Mouse (Mus musculus) T-helper 17 cell (primary cell): Measurements from ENCODE around the gene Lman2.

ENCODE experiments used
- in situ Hi-C, 2 experiments: fragments of 300-600 bp; cut with MboI, MseI; formaldehyde crosslinking; loops; 1 replicate in 1 of 2; 2 replicates in 1 of 2; pipeline ENCODE4 v1.15.1; 2025; ENCODE audit warnings: high pct_unique_total_duplicates in 2 of 2

The Lman2 gene

GRCm38 (mm10) chr13:55362453-55363060 is at the start of gene Lman2:
Gene Lman2 (minus strand): TSS chr13:55362783.
- in situ Hi-C loops = no loop called here

- in situ Hi-C loops = no loop called here
These were observed 49.2 kb upstream of the Lman2 start for GRCm38 (mm10) chr13:55411826-55412225.

GRCm38 (mm10) chr13:55408546-55409120 is 46.0 kb upstream of the Lman2 start:
- in situ Hi-C loops = loop anchor here (10.0 kb wide), 2 partner anchors 106 to 426 kb away; partner anchors contain the start of genes Pdlim7 (in 1 of the 2) and Pitx1 (in 1 of the 2)

- in situ Hi-C loops = loop anchor here (10.0 kb wide), 2 partner anchors 107 to 427 kb away; partner anchors contain the start of genes Pdlim7 (in 1 of the 2) and Pitx1 (in 1 of the 2)
These were observed 44.8 kb upstream of the Lman2 start for GRCm38 (mm10) chr13:55407341-55407740.

- in situ Hi-C loops = loop anchor here (10.0 kb wide), 2 partner anchors 109 to 429 kb away; partner anchors contain the start of genes Pdlim7 (in 1 of the 2) and Pitx1 (in 1 of the 2)
These were observed 43.3 kb upstream of the Lman2 start for GRCm38 (mm10) chr13:55405783-55406390.

- in situ Hi-C loops = loop anchor here (5.0 to 10.0 kb wide), 3 partner anchors 110 to 430 kb away; partner anchors contain the start of genes Pdlim7 (in 1 of the 2) and Pitx1 (in 1 of the 2)
These were observed 42.5 kb upstream of the Lman2 start for GRCm38 (mm10) chr13:55404853-55405782.

- in situ Hi-C loops = loop anchor here (5.0 to 10.0 kb wide), 3 partner anchors 111 to 431 kb away; partner anchors contain the start of genes Pdlim7 (in 1 of the 2) and Pitx1 (in 1 of the 2)
These were observed 41.6 kb upstream of the Lman2 start for GRCm38 (mm10) chr13:55403935-55404852.

GRCm38 (mm10) chr13:55403266-55403665 is 40.7 kb upstream of the Lman2 start:
- in situ Hi-C loops = loop anchor here (5.0 to 10.0 kb wide), 3 partner anchors 112 to 432 kb away; partner anchors contain the start of genes Pdlim7 (in 1 of the 2) and Pitx1 (in 1 of the 2)

GRCm38 (mm10) chr13:55400039-55400346 is 37.4 kb upstream of the Lman2 start:
- in situ Hi-C loops = loop anchor here (5.0 to 10.0 kb wide), 3 partner anchors 115 to 435 kb away; partner anchors contain the start of genes Pdlim7 (in 1 of the 2) and Pitx1 (in 1 of the 2)

GRCm38 (mm10) chr13:55399300-55400038 is 36.9 kb upstream of the Lman2 start:
- in situ Hi-C loops = loop anchor here (5.0 to 10.0 kb wide), 3 partner anchors 115 to 435 kb away; partner anchors contain the start of genes Pdlim7 (in 1 of the 2) and Pitx1 (in 1 of the 2)

- in situ Hi-C loops = no loop called here
These were observed 35.5 kb upstream of the Lman2 start, which contains the start of gene Slc34a1 for GRCm38 (mm10) chr13:55398088-55398487. Gene Slc34a1 (plus strand): TSS chr13:55398187.

GRCm38 (mm10) chr13:55392933-55393332 is 30.4 kb upstream of the Lman2 start:
- in situ Hi-C loops = no loop called here

GRCm38 (mm10) chr13:55391626-55392029 is 29.0 kb upstream of the Lman2 start:
- in situ Hi-C loops = no loop called here

- in situ Hi-C loops = no loop called here
These were observed 28.1 kb upstream of the Lman2 start for GRCm38 (mm10) chr13:55390644-55391043.

GRCm38 (mm10) chr13:55381790-55382189 is 19.2 kb upstream of the Lman2 start:
- in situ Hi-C loops = no loop called here

- in situ Hi-C loops = no loop called here
These were observed 16.5 kb upstream of the Lman2 start for GRCm38 (mm10) chr13:55378907-55379580.

GRCm38 (mm10) chr13:55375877-55376276 is 13.3 kb upstream of the Lman2 start:
- in situ Hi-C loops = no loop called here

- in situ Hi-C loops = no loop called here
These were observed 11.8 kb upstream of the Lman2 start for GRCm38 (mm10) chr13:55374206-55374924.
